Mouse (Mus musculus) liver (tissue): ENCODE measurements around the gene Trpm5.

Experiments used
- DNase-seq: peaks from one replicate; pipeline ENCODE4 v3.0.0-alpha.2; 2020; ENCODE audit warnings: mixed read lengths

The Trpm5 gene

DNA sequence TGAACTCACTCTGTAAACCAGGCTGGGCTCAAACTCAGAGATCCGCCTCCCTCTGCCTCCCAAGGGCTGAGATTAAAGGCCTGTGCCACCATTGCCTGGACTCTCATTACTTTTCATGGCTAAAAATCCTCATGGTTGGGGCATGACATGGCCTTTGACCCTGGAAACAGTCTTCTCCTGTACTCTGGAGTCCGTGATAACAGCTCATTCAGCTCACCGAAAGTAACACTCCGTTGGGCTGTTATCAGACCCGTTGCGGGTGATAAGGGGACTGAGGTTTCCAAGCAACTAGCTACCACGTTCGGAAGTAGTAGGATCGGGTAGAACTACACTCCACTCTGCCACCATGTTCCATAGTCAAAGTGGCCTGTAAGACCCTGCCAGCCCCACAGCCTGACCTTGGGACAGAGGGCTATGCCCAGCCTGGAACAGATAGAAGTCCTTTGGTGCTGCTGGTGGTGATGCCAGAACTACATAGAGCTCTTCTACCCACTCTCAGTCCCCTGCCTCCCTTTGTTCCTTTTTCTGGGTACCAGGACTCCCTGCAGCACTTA lies 36.7 kb downstream of the Trpm5 start:
- peak; percentile 68 for DNase-seq

GRCm38 (mm10) chr7:143057023-143057422 lies 37.4 kb downstream of the Trpm5 start:
- no peak for DNase-seq

- DNase-seq, result peak; percentile 33
Measured at GRCm38 (mm10) chr7:143055499-143056186, 38.8 kb downstream of the Trpm5 start.

DNA sequence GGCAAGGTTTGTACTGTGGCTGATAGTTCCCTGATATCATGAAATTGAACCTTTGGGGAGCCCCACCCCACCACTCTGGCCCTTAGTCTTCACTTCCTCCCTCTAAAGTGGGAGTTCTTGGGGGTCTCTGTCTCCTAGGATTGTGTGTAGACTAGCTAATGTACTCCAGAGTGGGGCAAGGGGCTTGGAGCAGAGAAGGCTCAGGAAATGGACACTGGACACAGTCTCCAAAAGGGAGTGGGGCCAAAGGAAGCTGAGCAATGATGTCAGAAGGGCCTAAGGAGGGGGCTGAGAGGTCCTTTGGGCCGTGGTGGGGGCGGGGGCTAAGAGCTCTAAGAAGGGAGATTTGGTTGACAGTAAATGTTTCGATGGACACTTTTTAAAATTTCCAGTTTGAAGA lies 39.4 kb downstream of the Trpm5 start:
- no peak for DNase-seq

- DNase-seq, result no peak
Measured at GRCm38 (mm10) chr7:143054612-143054965, 39.9 kb downstream of the Trpm5 start.

DNA sequence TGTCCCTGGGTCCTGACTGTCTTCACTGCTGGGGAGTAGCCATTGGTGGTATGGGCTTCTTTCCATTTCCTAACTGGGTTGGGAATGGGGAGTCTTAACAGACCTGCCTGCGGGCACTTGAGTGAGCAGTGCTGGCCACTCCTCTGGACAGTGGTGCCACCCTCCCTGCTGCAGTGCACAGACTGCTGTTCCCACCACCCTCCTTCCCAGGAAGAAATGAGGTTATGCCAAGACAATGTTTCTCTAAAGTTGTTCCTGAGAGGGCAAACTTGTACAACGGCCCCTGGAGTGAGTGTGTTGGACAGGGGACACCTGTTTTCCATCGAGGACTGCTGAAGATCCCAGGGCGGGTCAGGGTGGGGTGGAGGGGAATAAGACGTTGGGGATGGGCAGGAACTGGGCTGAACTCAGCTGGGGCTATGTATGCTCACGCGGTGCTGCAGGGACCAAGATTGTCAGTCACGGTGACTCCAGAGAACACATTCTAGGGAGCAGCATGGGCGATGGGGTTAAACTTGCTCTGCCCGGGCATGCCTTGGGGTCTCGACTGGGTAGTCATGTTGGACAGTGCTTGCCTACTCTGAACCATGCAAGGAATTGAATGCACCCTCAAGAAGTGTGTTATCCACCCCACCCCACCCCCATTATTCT lies 40.4 kb downstream of the Trpm5 start:
- no peak for DNase-seq

GRCm38 (mm10) chr7:143053008-143053899 lies 41.2 kb downstream of the Trpm5 start:
- peak; percentile 71 for DNase-seq

- peak; percentile 86 for DNase-seq
Measured at GRCm38 (mm10) chr7:143052626-143053007, 41.8 kb downstream of the Trpm5 start, which contains the start of gene Cd81. Gene Cd81, plus strand, starts transcription at chr7:143052739.

GRCm38 (mm10) chr7:143051316-143051715 lies 43.1 kb downstream of the Trpm5 start:
- no peak for DNase-seq

DNA sequence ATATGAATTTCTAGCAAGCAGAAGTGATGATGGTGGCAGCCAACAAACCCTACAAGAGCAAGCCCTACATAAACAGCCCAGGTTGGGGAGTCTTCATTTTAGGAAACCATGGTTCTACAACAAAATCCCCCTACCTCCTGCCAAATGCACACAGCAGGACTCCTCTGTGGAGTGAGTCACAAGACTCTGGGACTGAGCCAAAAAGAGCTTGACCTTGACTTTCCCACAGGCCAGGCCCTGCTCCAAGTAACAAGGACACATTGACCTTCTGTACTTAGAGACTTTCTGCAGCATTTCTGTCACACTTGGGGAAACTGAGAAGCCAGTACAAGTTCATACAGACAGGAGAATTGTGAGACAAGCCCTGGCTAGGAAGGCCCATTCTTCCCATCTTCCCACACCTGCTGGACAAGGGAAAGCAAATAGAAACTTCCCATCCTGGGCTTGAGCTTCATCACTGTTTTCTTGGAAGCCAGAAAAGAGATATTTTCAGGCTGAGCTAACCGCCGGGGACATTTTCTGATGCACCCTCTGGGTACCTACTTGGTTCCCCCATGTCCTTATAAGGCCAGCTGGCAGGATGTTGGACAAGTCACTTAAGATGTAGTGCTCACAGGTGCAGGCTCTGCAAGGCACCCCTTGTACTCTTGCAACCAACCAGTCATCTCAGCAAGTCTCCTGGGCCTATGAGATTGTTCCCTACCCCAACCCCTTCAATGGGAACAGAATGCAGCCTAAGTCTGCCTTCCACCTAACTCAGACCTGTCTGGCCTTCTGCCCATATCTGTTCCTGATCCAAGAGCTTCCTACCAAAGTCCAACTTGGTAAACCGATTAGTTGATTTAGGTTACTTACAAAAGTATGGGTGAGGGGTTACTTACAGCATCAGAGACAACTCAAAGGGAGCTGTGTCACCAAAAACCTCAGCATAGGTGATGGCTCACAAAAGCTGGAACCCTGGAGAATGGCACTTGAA lies 44.3 kb downstream of the Trpm5 start:
- DNase-seq, result no peak

GRCm38 (mm10) chr7:143049331-143049730 lies 45.1 kb downstream of the Trpm5 start:
- no peak for DNase-seq

DNA sequence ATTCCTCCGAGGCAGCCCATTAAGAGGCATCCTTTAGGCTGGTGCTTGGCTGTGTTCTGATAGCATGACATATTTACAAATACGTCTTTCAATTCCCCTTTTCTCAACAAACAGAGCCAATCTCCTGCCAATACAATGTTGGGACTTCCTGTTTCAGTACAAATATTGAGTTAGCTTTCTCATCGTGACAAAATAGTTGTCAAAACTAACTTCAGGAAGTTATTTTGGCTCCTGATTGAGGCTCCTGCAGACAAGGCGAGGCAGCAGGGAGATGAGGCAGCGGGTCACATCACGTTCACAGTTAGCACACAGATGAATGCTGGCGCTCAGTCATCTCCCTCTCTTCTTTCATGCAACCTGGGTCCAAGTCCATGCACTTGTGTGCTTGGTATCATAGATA lies 48.1 kb downstream of the Trpm5 start:
- no peak for DNase-seq

DNA sequence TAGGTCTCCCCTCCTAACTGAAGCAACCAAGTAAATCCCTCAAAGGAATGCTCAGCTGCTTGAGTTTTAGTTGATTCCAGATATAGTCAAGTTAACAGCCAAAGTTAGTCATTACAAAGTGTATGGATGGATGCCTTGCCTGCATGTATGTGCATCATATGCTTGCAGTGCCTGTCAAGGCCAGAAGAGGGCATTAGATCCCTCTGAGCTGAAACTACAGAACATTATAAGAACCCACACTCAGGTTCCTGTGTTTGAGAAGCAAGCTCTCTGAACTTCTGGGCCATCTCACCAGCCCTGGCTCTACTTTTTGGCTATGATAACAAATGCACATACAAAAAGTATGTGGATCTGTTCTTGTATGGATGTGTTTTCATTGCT lies 49.6 kb downstream of the Trpm5 start:
- DNase-seq, result no peak

GRCm38 (mm10) chr7:143044049-143044825 lies 50.2 kb downstream of the Trpm5 start:
- DNase-seq, result no peak

DNA sequence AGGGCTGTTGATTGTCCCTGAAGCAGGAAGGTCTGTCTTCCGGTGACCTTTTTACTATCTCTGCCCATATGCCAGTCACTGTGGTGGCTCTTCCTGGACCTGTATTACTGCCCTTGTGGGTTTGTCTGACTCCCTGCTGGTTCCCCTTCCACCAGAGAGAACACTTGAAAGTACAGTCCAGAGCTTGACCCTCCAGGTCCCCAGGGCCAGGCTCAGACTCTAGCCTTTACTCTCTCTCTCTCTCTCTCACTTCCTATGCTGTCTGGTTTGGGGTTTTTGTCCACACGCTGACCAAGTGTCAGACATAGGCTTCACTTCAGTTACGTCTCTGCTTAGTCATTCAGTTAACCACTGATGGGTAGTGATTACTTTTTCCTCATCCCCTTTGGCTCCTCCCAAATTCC lies 51.5 kb downstream of the Trpm5 start:
- no peak for DNase-seq

GRCm38 (mm10) chr7:143042089-143042488 lies 52.4 kb downstream of the Trpm5 start:
- no peak for DNase-seq

DNA sequence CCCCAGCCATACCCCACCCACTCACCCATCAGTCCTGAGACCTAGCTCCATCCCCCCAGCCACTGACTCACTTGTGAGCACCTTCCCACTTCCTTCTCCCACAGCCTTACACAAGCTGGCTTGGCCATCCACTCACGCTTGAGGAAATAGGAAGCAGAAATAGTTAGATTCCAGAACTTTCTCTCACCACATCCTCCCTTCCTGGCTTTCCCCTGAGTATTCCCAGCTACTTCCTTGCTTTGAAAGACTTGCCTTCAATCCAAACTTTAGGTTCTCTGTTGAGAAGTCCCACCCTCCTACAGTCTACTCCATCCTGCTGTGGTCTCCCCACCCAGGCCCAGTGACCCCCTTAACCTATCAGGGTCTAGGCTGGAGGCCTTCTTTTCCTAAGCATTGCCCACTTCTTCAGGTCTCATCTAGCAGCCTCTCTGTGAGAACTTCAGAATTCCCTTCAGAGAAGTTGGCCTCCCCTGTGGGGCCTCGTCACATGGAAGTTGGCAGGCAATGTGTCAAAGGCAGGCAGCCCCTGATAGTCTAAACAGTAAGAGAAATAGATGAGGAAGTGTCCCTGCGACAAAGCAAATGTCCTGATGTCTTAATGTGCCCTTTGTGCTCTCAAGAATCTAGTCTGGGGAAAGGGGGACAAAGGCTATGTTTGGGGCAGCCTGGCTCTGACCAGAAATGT lies 53.2 kb downstream of the Trpm5 start:
- no peak for DNase-seq

DNA sequence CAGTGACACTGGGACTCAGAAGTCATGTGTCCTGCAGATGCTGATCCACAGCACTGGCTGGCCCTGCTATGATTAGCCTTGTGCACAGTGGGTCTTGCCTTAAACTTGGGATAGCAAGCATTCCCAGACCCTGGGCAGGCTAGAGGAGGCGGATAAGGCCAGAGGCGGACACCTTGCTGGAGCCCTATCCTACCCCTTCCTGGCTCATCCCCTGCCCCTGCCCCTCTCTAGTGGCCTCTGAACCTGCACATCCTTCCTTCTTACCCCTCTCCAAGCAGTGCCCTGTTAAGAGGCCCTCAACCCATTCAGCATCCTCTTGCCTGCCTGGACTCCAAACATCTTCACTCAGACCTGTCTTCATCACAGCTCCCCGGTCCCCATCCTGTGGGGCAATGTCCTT lies 53.9 kb downstream of the Trpm5 start:
- no peak for DNase-seq

DNA sequence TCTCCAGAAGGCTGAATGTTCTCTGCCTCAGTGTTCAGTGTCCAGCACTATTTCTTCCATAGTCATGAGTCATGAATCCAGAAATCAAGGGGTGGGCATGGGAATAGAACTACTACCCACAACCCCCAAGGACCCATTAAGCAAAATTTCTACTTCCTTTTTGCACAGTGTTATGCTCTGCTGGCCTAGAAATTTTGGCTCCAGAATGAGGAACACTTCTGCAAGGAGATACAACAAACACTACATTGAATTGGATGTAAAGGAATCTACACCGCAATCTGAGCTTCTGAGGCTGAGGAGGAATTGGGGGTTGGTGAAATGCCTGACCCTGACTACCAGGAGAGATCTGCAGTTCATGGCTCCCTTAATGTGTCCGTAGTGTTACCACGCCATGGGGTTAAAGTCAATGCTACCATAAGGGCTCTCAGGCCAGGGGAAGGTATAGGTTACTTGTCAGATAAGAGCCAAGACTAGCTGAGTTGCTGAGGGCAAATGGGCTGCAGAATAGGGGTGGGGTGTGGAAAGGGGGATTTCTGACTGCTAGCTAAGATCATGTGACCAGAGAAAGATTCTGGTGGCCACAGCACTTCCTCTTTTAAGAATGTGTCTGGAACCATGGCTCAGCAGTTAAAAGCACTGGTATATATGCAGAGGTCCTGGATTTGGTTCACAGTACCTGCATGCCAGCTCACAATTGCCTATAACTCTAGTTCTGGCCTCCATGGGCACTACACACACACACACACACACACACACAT lies 56.1 kb downstream of the Trpm5 start:
- no peak for DNase-seq

DNA sequence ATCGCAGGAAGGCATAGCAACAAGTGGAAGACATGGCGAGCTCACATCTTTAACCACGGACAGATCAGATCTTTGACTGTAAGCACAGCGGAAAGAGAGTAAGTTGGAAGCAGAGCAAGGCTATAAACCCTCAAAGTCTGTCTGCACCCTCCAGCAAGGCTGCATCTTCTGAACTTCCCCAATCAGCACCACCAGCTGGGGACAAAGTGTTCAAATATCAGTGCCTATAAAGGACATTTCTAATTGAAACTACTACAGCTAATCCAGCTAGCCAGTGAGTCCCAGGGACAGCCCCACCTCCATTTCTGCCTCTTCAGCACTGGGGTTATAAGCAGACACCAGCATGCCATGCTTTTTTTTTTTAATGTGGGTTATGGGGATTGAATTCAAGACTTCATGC lies 57.1 kb downstream of the Trpm5 start:
- no peak for DNase-seq
